Mouse (Mus musculus) adrenal gland, adult (tissue): ENCODE measurements around the gene Slc13a2.

Experiments used
- DNase-seq, 2 experiments: peaks; one replicate each; pipeline ENCODE4 v3.0.0; 2022 to 2023; ENCODE audit warnings: low spot score in 1 of 2; ENCODE audit not compliant: inconsistent age in 2 of 2

The Slc13a2 gene

DNA sequence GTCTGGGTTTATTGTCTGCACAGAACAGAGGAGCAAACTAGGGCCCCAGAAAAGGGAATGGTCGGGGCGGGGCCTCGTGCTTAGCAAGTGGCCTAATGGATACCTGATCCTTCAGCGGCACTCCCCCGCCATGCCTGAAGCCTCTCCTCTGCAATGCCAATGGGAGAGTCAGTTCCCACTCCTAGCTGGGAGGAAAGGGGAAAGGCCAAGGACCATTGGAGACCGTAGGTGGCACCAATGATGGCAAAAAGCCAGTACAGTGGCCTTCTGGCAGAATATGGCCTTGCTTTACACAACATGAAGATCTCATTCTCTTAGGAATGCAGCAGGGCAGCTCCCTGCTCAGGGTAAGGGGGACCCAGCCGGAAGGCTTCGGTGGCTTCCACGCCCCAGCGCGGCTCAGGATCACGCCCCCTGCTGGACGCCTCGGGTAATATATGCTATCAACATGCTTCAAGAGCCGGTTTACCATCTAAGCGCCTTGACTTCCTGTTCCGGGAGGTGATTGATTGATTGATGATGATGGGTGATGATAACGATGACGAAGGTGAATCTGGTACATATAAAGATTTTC is 13.8 kb upstream of the Slc13a2 start:
- DNase-seq: peak; percentile 91 to 95

DNA sequence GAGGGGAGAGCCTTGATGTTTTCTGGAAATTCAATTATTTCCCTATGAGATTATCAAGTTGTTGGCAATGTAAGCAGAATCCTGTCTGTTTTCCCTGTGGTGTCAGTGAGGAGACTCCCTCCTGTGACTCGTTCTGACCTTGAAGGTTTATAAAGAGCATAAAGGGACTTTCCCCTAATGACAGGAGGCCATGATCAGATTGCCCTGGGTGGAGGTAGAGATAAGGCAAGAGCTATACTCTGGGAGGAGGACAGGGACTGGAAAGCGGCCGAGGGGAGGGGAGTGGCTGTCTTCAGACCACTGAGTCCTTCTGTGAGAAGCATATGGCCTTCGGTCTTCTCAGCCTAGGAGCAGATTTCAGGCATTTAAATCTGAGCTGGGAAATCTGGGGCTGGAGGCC is 12.0 kb upstream of the Slc13a2 start:
- DNase-seq: peak in 1 of 2 experiments; percentile 52

DNA sequence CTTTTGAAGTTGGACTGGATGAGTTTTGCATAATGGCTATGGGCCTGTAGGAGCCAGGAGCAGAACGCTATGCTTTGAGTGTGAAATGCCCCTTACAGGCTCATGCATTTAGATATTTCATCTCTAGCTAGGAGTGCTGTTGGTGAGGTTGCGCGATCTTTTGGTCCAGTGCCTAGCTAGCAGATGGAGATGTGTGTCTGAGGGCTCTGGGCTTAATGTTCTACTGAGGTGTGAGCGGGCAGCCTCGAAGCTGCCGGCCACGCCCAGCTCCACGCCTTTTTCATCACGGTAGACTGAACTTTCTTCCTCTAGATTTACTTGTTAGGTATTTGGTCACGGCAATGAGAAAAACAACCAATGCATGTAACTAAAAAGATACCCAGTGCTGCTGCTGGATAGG is 9.2 kb upstream of the Slc13a2 start:
- DNase-seq: no peak

DNA sequence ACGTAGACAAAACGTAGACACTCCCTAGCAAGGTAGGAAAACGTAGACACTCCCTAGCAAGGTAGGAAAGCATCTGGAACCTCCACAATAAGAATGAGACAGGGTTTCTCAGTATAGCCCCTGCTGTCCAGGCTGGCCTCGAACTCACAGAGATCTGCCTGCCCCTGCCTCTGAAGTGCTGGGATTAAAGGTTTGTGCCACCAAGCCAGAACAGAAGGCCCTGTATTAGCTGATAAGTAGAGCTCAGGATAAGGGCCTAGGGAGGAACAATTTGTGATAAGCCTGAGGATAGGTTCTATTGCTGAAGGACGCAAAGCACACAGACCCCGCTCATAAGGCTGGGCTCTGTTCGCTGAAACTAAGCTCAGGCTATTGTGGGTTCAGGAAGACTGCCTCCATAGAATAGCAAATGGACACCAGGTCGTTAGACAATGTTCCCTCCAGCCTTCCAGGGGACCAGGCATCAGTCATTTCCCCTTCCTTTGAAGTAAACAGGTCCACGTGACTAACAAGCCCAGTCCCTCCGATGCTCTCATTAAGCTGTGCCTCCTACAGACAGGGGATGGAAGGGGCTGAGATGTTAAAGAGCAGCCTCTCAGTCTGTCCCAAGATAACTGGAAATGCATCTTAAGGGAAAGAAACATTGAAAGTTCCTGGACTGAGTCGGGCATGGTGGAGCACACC is 8.3 kb upstream of the Slc13a2 start:
- DNase-seq: no peak

DNA sequence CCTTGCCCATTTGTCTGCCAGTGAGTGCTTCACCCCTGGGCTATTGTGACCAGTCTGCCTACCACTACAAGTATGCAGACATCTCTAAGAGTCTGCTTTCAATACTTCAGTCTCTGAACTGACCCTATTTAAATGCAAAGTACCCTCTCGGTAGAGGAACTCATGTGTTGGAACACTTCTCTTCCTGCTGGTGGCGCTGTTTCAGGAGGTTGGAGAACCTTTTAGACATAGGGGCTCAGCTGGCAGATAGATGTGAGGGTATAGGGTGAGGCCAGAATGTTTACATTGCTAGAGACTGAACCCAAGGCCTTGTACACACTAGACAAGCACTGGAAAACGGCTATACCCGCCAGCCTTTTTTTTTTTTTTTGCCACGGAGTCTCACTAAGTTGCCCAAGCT is 6.3 kb upstream of the Slc13a2 start:
- DNase-seq: no peak

DNA sequence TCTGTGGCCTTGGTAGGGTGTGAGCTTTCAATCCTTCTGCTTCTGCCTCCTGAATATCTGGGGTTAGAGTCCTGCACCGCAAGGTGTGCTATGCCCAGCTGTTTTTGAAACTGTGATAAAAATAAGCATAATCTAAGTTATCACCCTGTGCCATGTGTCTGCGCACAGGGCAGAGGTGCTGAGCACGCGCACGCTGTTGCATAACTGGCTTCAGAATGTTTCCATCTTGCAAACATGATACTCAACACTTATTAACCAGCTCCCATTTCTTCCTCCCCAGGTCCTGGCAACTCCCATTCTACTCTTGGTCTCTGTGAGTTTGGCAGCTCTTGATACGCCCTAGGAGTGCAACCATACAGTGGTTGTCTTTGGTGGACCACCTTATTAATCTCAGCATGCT is 5.6 kb upstream of the Slc13a2 start:
- DNase-seq: no peak

DNA sequence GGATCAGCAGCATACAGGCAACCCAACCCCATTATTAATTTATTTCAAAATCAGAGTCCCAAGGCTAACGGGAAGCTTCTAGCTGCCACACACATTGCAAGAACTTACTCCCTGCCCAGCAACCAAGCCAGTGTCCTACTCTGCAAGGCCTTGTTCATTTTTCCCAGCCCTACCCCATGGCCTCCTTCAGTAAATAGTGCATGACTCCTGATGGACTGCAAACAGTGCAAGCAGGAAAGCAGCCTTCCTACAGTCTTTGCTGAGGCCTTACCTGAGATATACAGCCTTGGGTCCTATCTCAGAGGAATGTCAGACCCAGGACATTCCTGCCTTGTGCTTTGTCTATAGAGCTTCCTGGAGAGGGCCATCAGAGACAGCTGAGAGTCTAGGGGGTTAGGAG is 3.6 kb upstream of the Slc13a2 start:
- DNase-seq: peak in 1 of 2 experiments; percentile 75

DNA sequence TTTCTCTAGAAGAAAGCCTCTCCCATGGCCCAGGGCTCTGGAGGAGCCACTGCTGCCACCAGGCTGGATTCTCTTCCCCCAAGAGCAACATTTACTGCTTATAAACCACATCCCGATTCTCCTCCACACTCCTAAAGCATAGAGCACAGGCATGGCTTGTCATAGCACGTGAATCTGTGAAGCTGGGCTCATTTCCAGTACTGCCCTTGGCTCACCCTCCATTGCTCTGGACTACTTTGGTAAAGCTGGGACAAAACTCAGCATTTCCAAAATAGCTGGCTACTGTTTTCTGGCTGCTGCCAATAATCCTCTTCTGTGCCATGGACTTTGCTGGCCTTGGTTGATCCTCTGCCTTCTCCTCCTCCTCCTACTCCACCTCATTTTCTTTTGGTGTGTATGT is 2.3 kb upstream of the Slc13a2 start:
- DNase-seq: peak; percentile 47 to 88

DNA sequence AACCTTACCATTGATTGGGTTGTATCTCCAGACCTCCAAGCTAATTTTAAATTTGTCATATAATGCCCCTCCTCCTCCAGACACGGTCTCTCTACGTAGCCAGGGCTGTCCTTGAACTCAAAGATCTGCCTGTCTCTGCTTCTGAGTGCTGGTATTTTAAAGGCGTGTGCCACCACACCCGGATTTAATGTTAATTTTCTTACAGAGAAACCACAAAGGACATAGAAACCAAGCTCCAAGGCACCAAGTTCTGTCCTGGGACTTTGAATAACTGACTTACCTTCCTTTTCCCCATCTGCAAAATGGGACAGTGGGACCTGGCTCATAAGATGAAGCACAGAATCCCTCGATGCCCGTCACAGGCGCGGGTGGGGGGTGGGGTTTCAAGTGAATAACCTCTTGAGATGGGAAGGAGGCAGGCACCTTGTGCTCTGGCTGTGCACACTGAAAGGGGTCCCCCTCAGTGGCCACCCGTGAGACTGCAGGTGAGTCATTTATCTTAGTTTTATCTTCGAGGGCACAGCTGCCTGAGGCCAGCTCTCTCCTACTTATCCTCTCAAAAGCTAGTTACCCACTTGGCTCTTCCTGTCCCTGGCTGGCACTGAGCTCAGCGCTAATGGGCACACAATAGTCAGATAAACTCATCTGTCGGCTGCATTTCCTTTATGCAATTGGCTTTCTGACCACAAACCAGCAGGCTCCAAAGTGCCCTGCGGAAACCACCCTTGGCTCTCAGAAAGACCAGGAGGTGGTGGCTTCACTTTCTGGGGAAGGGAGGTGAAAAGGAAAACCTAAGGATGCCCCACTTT is 612 bp downstream of the Slc13a2 start:
- peak in 1 of 2 experiments; percentile 51 for DNase-seq

DNA sequence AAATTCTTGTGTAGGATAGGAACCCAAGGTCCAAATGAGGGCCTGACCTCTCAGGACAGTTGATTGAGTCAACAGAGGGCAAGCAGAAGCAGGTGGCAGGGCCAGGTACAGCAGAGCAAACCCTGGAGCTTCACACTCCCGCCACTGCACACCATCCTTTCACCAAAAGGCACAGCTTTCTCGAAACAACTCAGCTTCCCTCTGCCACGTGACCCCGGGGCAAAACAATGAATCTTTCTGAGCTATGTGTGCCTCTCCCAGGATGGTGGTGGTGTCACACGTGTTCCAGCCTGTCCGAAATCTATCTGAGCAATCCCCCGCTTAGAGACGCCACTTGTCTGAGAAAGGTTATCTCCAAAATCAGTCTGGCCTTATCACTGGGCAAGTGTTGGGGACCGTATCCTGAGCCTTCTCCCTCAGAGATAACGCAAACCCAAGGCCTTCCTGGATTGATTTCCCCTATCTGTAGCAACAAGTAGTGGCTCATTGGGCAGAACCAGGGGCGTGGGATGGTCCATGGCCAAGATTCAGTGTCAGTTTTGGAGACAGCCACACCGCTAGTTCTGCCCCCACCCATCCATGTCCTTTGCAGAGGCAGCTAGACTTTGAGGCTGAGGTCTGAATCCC is 1.6 kb downstream of the Slc13a2 start:
- no peak for DNase-seq

DNA sequence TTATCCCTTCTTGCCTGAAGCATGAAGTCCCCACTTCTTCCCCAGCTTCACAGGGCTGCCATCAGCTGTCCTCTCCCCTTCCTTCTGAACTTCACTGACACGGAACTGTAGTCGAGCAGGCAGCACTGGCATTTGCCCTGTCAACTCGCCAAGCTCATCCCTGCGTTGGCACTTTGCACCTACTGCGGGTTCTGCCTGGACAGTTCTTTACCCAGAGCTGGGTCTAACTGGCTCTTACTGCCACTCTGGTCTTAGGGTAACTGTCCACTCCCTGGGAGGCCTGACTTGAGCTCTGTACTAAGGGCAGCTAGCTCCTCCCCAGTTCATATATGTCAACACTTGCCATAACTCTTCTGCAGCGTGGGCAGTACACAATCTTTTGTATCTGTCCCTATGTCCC is 5.2 kb downstream of the Slc13a2 start:
- DNase-seq: no peak

DNA sequence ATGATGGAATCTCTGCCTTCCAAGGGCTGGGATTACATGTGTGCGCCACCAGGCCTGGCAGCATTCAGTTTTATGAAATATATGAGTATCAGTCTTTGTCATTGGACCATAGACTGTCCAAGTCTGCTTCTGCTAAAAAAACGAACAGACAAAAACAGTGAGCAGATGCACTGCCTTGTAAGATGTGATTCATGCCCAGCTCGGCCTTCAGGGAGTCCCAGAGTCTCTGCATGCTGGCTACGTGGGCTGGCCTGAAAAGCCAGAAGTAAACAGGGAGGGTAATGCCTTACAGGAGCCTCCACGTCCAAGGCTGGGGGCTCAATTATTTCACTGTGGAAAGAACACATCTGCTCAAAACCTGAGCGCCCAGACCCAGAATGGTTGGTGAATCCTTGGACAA is 9.2 kb downstream of the Slc13a2 start:
- peak in 1 of 2 experiments; percentile 68 for DNase-seq

DNA sequence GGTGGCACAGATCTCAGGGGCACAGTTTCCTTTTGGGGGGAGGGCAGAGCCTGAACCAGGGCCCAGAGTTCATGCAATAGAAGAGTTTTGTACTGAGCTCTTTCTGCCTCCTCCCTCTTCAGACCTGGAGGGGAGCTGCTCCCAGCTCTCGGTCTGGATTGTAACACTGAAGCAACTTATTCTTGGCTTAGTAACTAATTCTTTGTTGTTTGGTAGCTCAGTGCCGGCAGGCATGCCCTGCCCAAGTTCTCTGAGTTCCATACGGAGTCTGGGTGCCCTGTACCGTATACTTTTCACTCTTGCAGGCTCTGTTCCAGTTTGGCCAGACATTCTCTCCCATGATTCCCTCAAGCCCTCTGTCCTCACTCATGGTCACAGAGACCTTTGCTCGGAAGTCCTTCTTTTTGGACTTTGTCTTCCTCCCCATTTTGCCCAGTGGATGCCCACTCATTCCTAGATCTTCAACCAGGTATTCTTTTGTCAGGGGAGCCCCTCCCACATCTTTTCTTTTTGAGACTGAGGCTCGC is 9.6 kb downstream of the Slc13a2 start:
- peak in 1 of 2 experiments; percentile 86 for DNase-seq

DNA sequence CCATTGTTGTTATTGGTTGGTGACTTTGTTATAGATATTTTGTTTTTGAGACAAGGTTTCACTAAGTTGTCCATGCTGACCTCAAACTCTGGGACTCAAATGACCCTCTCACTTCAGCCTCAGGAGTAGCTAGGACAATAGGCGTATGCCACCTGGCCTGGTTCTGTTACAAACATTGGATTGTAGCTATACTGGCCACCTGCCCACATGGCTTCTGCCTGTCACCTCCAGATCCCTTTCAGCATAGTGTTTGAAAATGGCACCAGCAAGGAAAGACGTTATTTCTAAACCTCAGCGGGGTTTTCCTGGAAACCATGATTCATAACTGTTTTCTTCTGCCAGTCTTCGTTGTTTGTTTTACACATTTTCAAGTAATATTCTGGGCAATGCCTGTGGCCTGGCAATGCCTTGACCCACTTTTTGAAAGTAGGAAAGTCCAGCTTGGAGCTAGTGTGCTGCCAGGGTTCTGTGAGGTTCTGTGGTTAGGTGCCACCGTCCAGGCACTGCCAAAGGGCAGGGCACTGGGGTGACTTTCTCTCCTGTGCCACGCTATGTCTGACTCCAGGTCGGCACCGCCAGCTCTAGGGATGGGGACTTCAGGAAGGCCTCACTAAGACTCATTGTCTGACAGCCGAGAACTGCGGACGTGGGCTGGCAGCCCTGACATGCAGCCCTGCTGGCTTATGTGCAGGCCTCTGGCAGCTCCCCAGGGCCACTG is 10.3 kb downstream of the Slc13a2 start:
- DNase-seq: peak; percentile 79 to 93

DNA sequence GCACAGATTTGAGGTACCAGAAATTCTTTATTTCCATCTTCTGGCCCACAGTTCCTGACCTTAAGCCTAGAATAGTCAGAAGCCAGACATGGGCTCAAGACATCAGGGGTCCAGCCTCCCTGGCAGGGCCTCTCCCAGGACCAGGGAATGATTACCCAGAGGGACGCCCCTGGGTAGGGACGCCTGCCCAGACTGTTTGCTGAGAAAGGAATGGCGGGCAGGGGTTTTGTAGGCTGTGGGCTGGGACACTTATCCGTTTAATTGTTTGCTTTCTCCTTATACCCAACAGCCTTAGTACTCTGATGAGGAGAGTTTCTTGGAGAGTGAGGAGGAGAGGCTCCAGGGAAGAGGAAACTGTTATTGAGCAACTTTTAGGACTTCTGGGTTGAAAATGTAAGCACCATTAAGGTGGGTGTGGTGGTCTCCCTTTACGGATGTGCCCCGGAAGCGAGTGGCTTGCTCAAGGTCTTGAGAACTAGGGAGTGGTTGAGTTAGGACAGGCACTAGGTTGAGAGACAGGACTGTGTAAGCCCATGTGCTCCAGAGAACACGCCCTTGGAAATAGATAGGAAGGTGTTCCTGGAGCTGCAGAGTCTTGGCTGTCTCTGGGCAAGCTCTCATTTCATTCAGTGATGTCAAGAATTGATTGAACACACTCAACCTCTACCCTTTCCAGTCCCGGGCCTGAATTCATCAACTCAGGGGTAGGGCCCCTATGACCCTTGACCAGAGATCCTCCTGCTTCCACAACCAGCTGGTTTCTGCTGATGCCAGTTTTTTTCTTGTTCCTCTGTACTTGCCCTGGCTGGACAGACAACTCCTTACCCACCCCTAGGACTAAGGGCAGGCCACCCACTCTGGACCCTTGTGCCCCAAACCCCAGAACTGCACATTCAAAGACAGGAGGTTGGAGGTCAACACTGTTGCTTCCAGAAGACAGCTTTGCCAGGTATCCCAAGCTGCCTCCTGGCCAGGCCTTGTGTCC is 13.5 kb downstream of the Slc13a2 start:
- DNase-seq: no peak

DNA sequence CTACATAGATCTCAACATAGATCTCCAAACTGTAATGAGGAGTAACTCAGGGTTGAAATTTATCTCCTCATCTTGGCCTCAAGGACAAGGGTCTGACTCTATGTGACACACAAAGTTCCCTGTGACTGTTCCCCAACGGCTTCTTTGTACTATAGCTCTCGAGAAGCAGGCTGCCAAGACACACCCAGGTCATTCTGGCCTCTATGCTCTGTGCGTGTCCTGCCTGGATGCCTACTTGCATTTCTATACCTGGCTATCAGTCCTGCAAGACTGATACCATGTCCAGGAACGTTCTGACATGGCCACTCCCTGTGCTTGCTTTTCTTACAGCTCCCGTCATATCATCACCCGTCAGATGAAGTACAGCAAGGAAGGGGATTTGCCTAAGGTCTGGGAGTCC is 20.0 kb downstream of the Slc13a2 start:
- no peak for DNase-seq

DNA sequence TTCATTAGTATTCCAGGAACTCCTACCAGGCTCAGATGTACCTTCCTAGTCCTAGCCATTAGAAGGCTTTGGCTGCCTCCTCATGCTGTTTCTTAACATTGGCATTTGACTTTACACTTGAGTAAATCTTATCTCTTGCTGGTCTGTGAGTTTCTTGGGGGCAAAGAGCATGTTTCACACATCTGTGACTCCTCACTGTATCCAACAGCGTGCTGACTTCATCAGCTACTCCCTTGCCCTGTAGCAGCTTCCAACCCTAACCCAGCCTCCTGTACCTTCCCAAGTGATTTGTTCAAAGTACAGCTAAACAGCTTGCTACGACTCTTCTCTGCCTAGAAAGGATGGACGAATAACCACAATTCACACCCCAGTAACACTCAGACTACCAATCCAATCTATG is 20.5 kb downstream of the Slc13a2 start:
- no peak for DNase-seq

DNA sequence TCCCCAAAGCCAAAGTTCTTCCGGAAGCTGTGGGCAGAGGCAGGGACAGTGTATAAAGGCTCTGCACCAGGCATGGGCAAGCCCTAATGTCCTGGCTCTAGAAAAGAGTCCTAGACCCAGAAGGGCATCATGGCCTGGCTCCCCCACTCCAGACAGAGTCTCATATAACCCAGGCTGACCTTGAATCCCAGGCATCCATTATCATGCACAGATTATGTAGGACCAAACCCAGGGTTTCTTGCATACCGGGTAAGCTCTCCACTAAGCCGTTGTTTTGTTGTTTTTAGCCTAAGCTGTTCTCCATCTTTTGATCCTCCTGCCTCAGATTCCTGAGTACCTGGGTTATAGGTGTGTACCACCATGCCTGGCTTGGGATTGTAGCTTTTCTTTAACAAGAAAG is 21.1 kb downstream of the Slc13a2 start:
- no peak for DNase-seq

DNA sequence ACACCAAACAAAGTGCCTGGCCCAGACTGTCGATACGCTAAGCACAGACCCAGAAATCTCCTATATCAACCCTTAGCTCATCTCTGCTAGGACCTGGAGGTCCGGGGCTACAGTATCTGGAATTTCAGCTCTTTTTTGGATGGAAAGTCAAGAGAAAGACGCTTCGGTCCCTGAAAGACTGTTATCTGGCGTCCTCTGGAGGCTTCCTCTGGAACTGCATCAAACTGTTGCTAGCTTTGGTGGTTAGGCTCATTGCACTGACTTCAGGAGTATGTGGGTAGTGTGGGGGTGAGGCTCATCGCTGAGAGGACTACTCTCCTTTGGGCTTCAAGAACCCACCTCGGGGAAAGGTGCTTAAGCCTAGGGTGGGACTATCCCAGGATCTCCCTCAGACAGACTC is 22.3 kb downstream of the Slc13a2 start:
- peak; percentile 76 to 94 for DNase-seq

DNA sequence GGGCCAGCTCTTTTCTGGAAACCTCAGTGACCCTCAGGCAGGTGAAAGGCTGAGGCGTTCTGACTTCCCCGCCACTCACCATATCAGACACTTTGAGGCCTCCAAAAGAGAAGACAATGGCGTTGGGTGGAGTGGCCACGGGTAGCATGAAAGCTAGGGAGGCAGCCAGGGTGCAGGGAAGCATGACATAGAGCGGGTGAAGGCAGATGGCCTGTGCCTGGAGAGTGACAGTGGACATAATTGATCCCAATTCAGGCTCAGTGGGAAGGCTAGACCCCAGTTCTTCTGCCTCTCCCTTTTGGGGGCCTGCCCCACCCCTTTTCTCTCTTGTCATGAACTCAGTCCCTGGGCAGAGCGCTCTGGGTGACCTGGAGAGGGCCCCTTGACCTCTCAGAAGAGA is 23.8 kb downstream of the Slc13a2 start:
- no peak for DNase-seq
